Mouse (Mus musculus): ENCODE data around the gene Neb.

Gene Neb

GRCm38 (mm10) chr2:52378448-52378804 lies at the start of gene Neb:
Neb (minus strand) TSS chr2:52378474.
- in situ Hi-C loops (cut with MboI; ENCODE audit: low pct_unique_long_range_greater_than_20kb in 1 of 2, low sequenced_read_pairs in 2 of 2, unreplicated experiment in 1 of 2), result no loop called here

GRCm38 (mm10) chr2:52427383-52427782 lies 49.1 kb upstream of the Neb start:
- in situ Hi-C loops (cut with MboI; ENCODE audit: low pct_unique_long_range_greater_than_20kb in 1 of 2, low sequenced_read_pairs in 2 of 2, unreplicated experiment in 1 of 2), result no loop called here

DNA sequence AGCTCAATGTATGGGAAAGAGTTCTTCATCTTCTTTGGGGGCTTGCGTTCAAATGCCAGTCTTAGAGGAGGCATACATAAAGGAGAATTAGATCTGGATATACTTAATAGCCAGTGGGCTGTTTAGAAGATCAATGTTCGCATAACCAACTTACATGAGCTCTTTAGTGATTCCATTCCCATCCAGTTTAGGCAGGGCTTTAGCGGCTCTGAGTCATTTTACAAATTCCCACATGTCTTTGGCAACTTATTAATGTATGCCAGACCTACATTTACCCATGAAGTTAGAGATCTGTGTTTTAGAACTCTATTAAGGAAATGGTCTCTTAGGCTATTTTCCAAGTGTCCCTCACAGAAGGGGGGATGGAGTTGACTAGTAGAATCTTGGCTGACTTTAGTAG lies 47.8 kb upstream of the Neb start:
- in situ Hi-C loops (cut with MboI; ENCODE audit: low pct_unique_long_range_greater_than_20kb in 1 of 2, low sequenced_read_pairs in 2 of 2, unreplicated experiment in 1 of 2), result no loop called here

DNA sequence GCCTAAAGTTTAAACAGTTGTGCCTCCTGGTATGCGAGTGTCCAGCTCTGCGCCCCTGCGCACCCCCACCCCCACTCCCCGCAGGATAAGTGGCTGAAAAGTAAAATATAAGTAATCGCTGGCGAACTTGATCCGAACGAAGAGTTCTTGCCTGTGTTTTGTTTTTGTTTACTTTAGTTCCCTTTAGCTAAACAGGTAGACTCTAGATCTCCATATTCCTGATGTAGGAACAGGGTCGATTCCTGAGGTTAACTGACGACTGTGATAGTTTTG lies 47.2 kb upstream of the Neb start:
- in situ Hi-C loops (cut with MboI; ENCODE audit: low pct_unique_long_range_greater_than_20kb in 1 of 2, low sequenced_read_pairs in 2 of 2, unreplicated experiment in 1 of 2), result no loop called here

- in situ Hi-C loops (cut with MboI; ENCODE audit: low pct_unique_long_range_greater_than_20kb in 1 of 2, low sequenced_read_pairs in 2 of 2, unreplicated experiment in 1 of 2), result no loop called here
Measured at GRCm38 (mm10) chr2:52424747-52425522, 46.7 kb upstream of the Neb start, which contains the start of gene Arl5a. Arl5a (minus strand) TSS chr2:52424901.

- in situ Hi-C loops (cut with MboI; ENCODE audit: low pct_unique_long_range_greater_than_20kb in 1 of 2, low sequenced_read_pairs in 2 of 2, unreplicated experiment in 1 of 2), result no loop called here
Measured at GRCm38 (mm10) chr2:52424248-52424728, 46.0 kb upstream of the Neb start.

- in situ Hi-C loops (cut with MboI; ENCODE audit: low pct_unique_long_range_greater_than_20kb in 1 of 2, low sequenced_read_pairs in 2 of 2, unreplicated experiment in 1 of 2), result no loop called here
Measured at GRCm38 (mm10) chr2:52423611-52424247, 45.5 kb upstream of the Neb start.

- in situ Hi-C loops (cut with MboI; ENCODE audit: low pct_unique_long_range_greater_than_20kb in 1 of 2, low sequenced_read_pairs in 2 of 2, unreplicated experiment in 1 of 2), result no loop called here
Measured at GRCm38 (mm10) chr2:52422871-52423610, 44.8 kb upstream of the Neb start.

DNA sequence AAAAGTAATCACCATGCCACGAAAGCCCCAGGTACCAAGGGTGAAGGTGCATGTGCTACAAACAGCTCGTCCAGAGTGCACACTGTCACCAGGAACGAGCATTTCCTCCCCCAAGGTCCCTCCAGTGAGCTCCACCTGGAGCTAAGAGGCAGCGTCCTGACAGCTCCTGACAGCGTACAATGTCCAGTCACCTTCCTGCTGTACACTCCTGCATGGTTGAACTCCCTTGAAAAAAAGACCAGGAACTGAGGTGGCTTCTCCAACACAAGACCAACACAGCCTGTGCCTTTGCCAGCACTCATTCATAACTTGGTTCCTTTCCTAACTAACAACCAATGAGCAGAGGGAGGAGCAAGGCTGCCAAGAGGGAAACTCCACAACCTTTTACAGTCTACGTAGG lies 42.9 kb upstream of the Neb start:
- in situ Hi-C loops (cut with MboI; ENCODE audit: low pct_unique_long_range_greater_than_20kb in 1 of 2, low sequenced_read_pairs in 2 of 2, unreplicated experiment in 1 of 2), result no loop called here

GRCm38 (mm10) chr2:52420001-52420710 lies 41.9 kb upstream of the Neb start:
- in situ Hi-C loops (cut with MboI; ENCODE audit: low pct_unique_long_range_greater_than_20kb in 1 of 2, low sequenced_read_pairs in 2 of 2, unreplicated experiment in 1 of 2), result no loop called here

DNA sequence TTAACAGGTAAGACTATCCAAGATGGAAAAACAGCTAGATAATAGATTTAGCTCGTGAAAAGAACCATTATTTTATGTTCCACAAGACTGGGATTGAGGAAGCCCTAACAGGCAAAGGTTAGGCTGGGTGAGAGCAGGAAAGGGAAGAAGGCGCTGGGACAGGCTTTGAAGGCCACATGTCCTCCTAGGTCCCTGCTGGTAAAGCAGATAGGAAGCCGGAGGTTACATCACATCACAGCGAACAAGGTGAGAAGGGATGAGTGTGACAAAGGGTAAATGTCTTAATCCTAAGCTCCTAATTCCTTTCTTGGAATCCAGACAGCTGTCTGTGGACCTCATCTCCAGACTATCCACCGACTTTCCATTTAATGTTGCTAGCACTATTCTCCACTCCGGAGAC lies 41.0 kb upstream of the Neb start:
- in situ Hi-C loops (cut with MboI; ENCODE audit: low pct_unique_long_range_greater_than_20kb in 1 of 2, low sequenced_read_pairs in 2 of 2, unreplicated experiment in 1 of 2), result no loop called here

GRCm38 (mm10) chr2:52412524-52413037 lies 34.3 kb upstream of the Neb start:
- in situ Hi-C loops (cut with MboI; ENCODE audit: low pct_unique_long_range_greater_than_20kb in 1 of 2, low sequenced_read_pairs in 2 of 2, unreplicated experiment in 1 of 2), result no loop called here

- in situ Hi-C loops (cut with MboI; ENCODE audit: low pct_unique_long_range_greater_than_20kb in 1 of 2, low sequenced_read_pairs in 2 of 2, unreplicated experiment in 1 of 2), result no loop called here
Measured at GRCm38 (mm10) chr2:52406480-52406879, 28.2 kb upstream of the Neb start.

DNA sequence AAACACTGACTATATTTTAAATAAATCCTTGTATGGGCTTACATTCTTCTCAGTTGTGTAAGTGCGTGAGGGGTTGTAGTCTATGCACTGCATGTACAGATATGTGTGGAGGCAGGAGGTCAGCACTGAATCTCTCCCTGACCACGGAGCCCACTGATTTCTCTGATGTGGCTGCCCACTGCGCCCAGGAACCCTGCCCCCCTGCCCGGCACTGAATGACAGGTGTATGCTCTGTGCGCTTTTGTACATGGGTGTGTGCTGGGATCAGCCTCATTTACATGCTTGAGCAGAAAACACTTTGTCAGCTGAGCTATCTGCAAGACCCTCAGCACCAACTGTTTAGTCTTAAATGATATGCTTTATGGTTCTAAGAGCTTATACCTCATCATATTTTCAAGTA lies 27.0 kb upstream of the Neb start:
- in situ Hi-C loops (cut with MboI; ENCODE audit: low pct_unique_long_range_greater_than_20kb in 1 of 2, low sequenced_read_pairs in 2 of 2, unreplicated experiment in 1 of 2), result no loop called here

GRCm38 (mm10) chr2:52394529-52394928 lies 16.3 kb upstream of the Neb start:
- in situ Hi-C loops (cut with MboI; ENCODE audit: low pct_unique_long_range_greater_than_20kb in 1 of 2, low sequenced_read_pairs in 2 of 2, unreplicated experiment in 1 of 2), result no loop called here

GRCm38 (mm10) chr2:52390415-52390975 lies 12.2 kb upstream of the Neb start:
- in situ Hi-C loops (cut with MboI; ENCODE audit: low pct_unique_long_range_greater_than_20kb in 1 of 2, low sequenced_read_pairs in 2 of 2, unreplicated experiment in 1 of 2), result no loop called here

- in situ Hi-C loops (cut with MboI; ENCODE audit: low pct_unique_long_range_greater_than_20kb in 1 of 2, low sequenced_read_pairs in 2 of 2, unreplicated experiment in 1 of 2), result no loop called here
Measured at GRCm38 (mm10) chr2:52389975-52390374, 11.7 kb upstream of the Neb start.

- in situ Hi-C loops (cut with MboI; ENCODE audit: low pct_unique_long_range_greater_than_20kb in 1 of 2, low sequenced_read_pairs in 2 of 2, unreplicated experiment in 1 of 2), result no loop called here
Measured at GRCm38 (mm10) chr2:52386451-52386850, 8.2 kb upstream of the Neb start.

- in situ Hi-C loops (cut with MboI; ENCODE audit: low pct_unique_long_range_greater_than_20kb in 1 of 2, low sequenced_read_pairs in 2 of 2, unreplicated experiment in 1 of 2), result no loop called here
Measured at GRCm38 (mm10) chr2:52386037-52386436, 7.8 kb upstream of the Neb start.

All from mouse embryonic stem cell (cell line).